Mouse (Mus musculus): ENCODE results near the gene Chst15. TPM values are rescaled to one million over a fixed set of nuclear protein-coding genes. Genes with fewer than 3 reads are reported as not detected.

The Chst15 gene
- polyA plus RNA-seq, 1 experiment from 2014 or later, result 30.8 TPM

DNA sequence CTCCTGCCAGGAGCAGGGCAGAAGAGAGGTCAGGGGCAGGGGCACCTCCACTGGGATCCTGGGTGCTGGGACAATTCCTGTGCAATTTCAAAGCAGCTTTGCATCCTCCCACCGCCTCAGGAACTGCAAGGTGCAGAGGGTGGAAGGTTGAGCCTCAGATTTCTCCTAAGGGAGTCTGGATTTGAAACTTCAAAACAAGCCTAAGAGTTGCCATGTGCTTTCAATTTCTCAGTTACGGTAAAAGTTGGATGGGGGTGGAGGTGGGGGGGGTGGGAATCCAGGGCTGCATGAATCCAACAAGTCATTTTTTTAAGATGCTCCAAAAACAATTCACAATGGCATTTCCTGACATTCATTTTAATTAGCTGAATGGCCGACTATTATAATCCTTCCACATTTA is 129.6 kb downstream of the Chst15 start:
- 62% methylated on average over 3 of the region's 3 CpGs for WGBS

More for the DNA sequence above, 129.6 kb downstream of the Chst15 start:
- Histone ChIP-seq H3K9ac (replicated peaks; ENCODE audit: low read depth, low read length) (no peak overlapping the region), H3K27ac (ENCODE audit: low read length) (no peak overlapping the region), H3K9me3 (ENCODE audit: control insufficient read depth, low read depth, low read length) (no peaks in the 10 kb centered on the region), H3K27me3 (ENCODE audit: control insufficient read depth, insufficient read depth, low read length) (no peaks in the 10 kb centered on the region), H3K36me3 (ENCODE audit: control insufficient read depth, insufficient read depth, low read length) (no peaks in the 10 kb centered on the region), H3K4me1 (ENCODE audit: control insufficient read depth, insufficient read depth, low read length) (no peaks in the 10 kb centered on the region), H3K4me2 (replicated peaks; ENCODE audit: low read depth, low read length) (no peak overlapping the region), H3K4me3 (ENCODE audit: low read depth, low read length) (no peak overlapping the region)
- ATAC-seq (ENCODE audit: insufficient number of reproducible peaks, insufficient read depth, low FRiP score, low read depth), result no peak

Other genes starting within 250 kb of the Chst15 start
- 2.9 and 3.4 TPM in 2 replicates for gene Cpxm2, start 162.5 kb downstream of the Chst15 start, polyA plus RNA-seq (2014; fragmentation: Nextera tagmentation; extraction: Ambion mirVana)